Mouse (Mus musculus) liver, embryonic 11.5 days (tissue): Measurements from ENCODE around the gene Adgrg5. TPM values are rescaled to one million over a fixed set of nuclear protein-coding genes. Genes with fewer than 3 reads are reported as not detected.

Experiments
- polyA plus RNA-seq: library from polyadenylated mRNA; unstranded; fragments of >200 nt; fragmentation: Nextera tagmentation; extraction: Ambion mirVana; gene quantifications from 2 replicates; pipeline ENCODE4 v1.2.1, GENCODE M21; 2014

Gene Adgrg5
- polyA plus RNA-seq, 1 experiment from 2014 or later = 1.9 TPM

Other genes with a start within 250 kb of the Adgrg5 start
- 3.4 and 4.5 TPM in 2 replicates for gene Pllp, start 227.4 kb upstream of the Adgrg5 start, polyA plus RNA-seq
- gene Ccl22, start 178.1 kb upstream of the Adgrg5 start, polyA plus RNA-seq = not detected in 2 replicates
- gene Cx3cl1, start 151.7 kb upstream of the Adgrg5 start, polyA plus RNA-seq = 0.53 and 0.78 TPM in 2 replicates
- 0.62 and 1.3 TPM in 2 replicates for gene Ccl17, start 113.2 kb upstream of the Adgrg5 start, polyA plus RNA-seq
- 82.2 and 82.9 TPM in 2 replicates for gene Coq9, start 85.4 kb upstream of the Adgrg5 start, polyA plus RNA-seq
- 94.8 and 99.5 TPM in 2 replicates for gene Ciapin1, start 85.3 kb upstream of the Adgrg5 start, polyA plus RNA-seq
- 162 and 172 TPM in 2 replicates for gene Polr2c, start 66.2 kb upstream of the Adgrg5 start, polyA plus RNA-seq
- 13.2 and 13.9 TPM in 2 replicates for gene Dok4, start 47.4 kb upstream of the Adgrg5 start, polyA plus RNA-seq
- gene Ccdc102a, start 5.6 kb upstream of the Adgrg5 start, polyA plus RNA-seq = 16.4 and 17.6 TPM in 2 replicates
- gene Adgrg1, start 51.1 kb downstream of the Adgrg5 start, polyA plus RNA-seq = 125 and 137 TPM in 2 replicates
- 11.8 and 11.9 TPM in 2 replicates for gene Adgrg3, start 94.0 kb downstream of the Adgrg5 start, polyA plus RNA-seq
- 0.26 TPM in 1 of 2 replicates, not detected in the other for gene Drc7, start 131.4 kb downstream of the Adgrg5 start, polyA plus RNA-seq
- gene Katnb1, start 157.5 kb downstream of the Adgrg5 start, polyA plus RNA-seq = 25.1 and 26.6 TPM in 2 replicates